Mouse (Mus musculus) bone marrow, adult 2 months (tissue): Measurements from ENCODE around the gene Large1.
"Not testable (repeated sequence)": the region's sequence is repeated elsewhere in the genome, so short reads cannot be mapped to it uniquely, and the experiment has no call there.

Experiments
- CTCF ChIP-seq: fragments of 200-500 bp; IDR thresholded peaks from 2 replicates; pipeline ENCODE4 v1.5.1; 2011; ENCODE audit warnings: low read length, control low read depth; ENCODE audit not compliant: control insufficient read depth, insufficient read depth
- POLR2A ChIP-seq: fragments of 200-500 bp; IDR thresholded peaks from 2 replicates; pipeline ENCODE4 v1.6.1; 2011; ENCODE audit warnings: low read depth, mild to moderate bottlenecking, control low read depth, low read length, borderline replicate concordance; ENCODE audit not compliant: control insufficient read depth

- not testable (repeated sequence) for TF ChIP-seq POLR2A, CTCF
Measured at GRCm38 (mm10) chr8:73319500-73319899, 33.8 kb downstream of the Large1 start.
